In genomic region chr3:54154844-54155638, GRCm38 (mm10) we compare ENCODE assay signal across 8 mouse cellular contexts. TPM values are rescaled to one million over a fixed set of nuclear protein-coding genes. Genes with fewer than 3 reads are reported as not detected.
DNase-seq lines count a peak whose midpoint lies in the region; ATAC-seq lines count a peak whose summit lies in the region.

No protein-coding gene starts in this region.

- no peak overlapping the region for H3K27ac ChIP-seq in heart, embryonic 16.5 days (ENCODE audit: low read length)

- no peaks in the 10 kb centered on the region for H3K9me3 ChIP-seq in heart, embryonic 16.5 days (replicated peaks; ENCODE audit: control insufficient read depth, low read length)

- H3K4me3 ChIP-seq in heart, embryonic 16.5 days (ENCODE audit: low read length) = peak overlapping the region; percentile 52

- 4% methylated on average over 16 of the region's 16 CpGs for WGBS in heart, embryonic 16.5 days

- H3K9ac ChIP-seq in heart, embryonic 16.5 days (ENCODE audit: low read length) = no peak overlapping the region

- peak; percentile 48 for DNase-seq in layer of hippocampus, adult 11-12 months (ENCODE audit: low spot score)
- no peak for DNase-seq in layer of hippocampus, adult 9-10 months (ENCODE audit: low spot score)
- peak; percentile 72 for DNase-seq in embryo, embryonic 9.5 days (ENCODE audit: extremely low spot score)
- peak; percentile 68 for DNase-seq in left cerebral cortex, postnatal 4 days
- DNase-seq in retina, embryonic 14.5 days (ENCODE audit: low spot score) = peak; percentile 80
- no peak for DNase-seq in thymus, postnatal 0 days (ENCODE audit: low spot score)
- DNase-seq in testis, postnatal 14 days (ENCODE audit: low spot score) = no peak

- peaks cover 16% of the 10 kb centered on the region for H3K4me1 ChIP-seq in heart, embryonic 16.5 days (ENCODE audit: control insufficient read depth, insufficient read depth, low read length)

- intact Hi-C loops in left cerebral cortex, postnatal 4 days (cut with DNase I) = loop anchor here (2.0 to 5.0 kb wide), 5 partner anchors 157 to 628 kb away; no protein-coding TSS in a partner anchor

- ATAC-seq in heart, embryonic 16.5 days (replicated peaks; ENCODE audit: extremely low read depth, insufficient read depth, low FRiP score) = 0 out of 2 replicates have a peak, but pooled peaks have one; percentile 45

- peaks cover 23% of the 10 kb centered on the region for H3K27me3 ChIP-seq in heart, embryonic 16.5 days (ENCODE audit: control insufficient read depth, insufficient read depth, low read length)

- no peaks in the 10 kb centered on the region for H3K36me3 ChIP-seq in heart, embryonic 16.5 days (ENCODE audit: control insufficient read depth, insufficient read depth)

- H3K4me2 ChIP-seq in heart, embryonic 16.5 days (ENCODE audit: low read depth, low read length) = peak overlapping the region; percentile 75

RNA-seq across cellular contexts. Expression of gene Trpc4, which starts 0.8 kb away (rescaled TPM):
- 0.12 and 0.27 TPM in 2 replicates for polyA plus RNA-seq in heart, embryonic 16.5 days (2015; fragmentation: Nextera tagmentation; extraction: Ambion mirVana)
- 10 to 100 TPM; 55.1 to 60.5 TPM for total RNA-seq in left cerebral cortex, postnatal 4 days (2021)
- 0.21 and 0.22 TPM in 2 replicates for polyA plus RNA-seq in thymus, postnatal 0 days (2015; fragmentation: Nextera tagmentation; extraction: Ambion mirVana)

Comparison
In these comparisons a context has a peak if more than half of its experiments do, and no peak if none do; other contexts are left out.
1. DNase-seq: peak in layer of hippocampus, adult 11-12 months (single experiment), embryo, embryonic 9.5 days (single experiment), left cerebral cortex, postnatal 4 days (single experiment) and retina, embryonic 14.5 days (single experiment); none in layer of hippocampus, adult 9-10 months (single experiment), thymus, postnatal 0 days (single experiment) and testis, postnatal 14 days (single experiment).